Comparison of ENCODE assay signal across 12 mouse cellular contexts in genomic region chr1:152819558-152819957, GRCm38 (mm10).
"Had no signal": no experiment of that assay in that cellular context is flagged by ENCODE, and none has a peak within 500 bp of the region (broad histone marks: within the 10 kb centered on the region; RNA-seq: fewer than 3 reads in every experiment).

No protein-coding gene starts in this region.

- DNase-seq: liver, embryonic 13.5 days; liver, postnatal 0 days; lung, adult 2 months; lung, postnatal 14 days; lung, postnatal 36 days; retina, postnatal 1 day; right cerebral cortex, postnatal 14 days; right cerebral cortex, postnatal 4 days; spleen, adult 18-20 months; thymus, adult 18-20 months; thymus, postnatal 14 days; thymus, postnatal 36 days had no signal
